Mouse (Mus musculus) spleen, adult 2 months (tissue): ENCODE measurements around the gene Abca17. TPM values are rescaled to one million over a fixed set of nuclear protein-coding genes. Genes with fewer than 3 reads are reported as not detected.

ENCODE experiments used
- DNase-seq, 2 experiments: peaks; one replicate each; pipeline versions ENCODE4 v3.0.0 to v3.0.0-alpha.2; 2012 to 2021; ENCODE audit warnings: low spot score in 2 of 2, low read depth in 1 of 2
- H3K27ac ChIP-seq: fragments of 200-500 bp; 2 replicates; pipeline ENCODE4 v1.5.1; 2012; ENCODE audit warnings: low read length, inconsistent platforms; ENCODE audit not compliant: insufficient read depth
- H3K27me3 ChIP-seq: fragments of 200-500 bp; 2 replicates; pipeline ENCODE4 v1.6.1; 2012; ENCODE audit warnings: mild to moderate bottlenecking, moderate library complexity, low read length, inconsistent platforms; ENCODE audit not compliant: control insufficient read depth, insufficient read depth
- H3K36me3 ChIP-seq: fragments of 200-500 bp; 2 replicates; pipeline ENCODE4 v1.6.1; 2012; ENCODE audit warnings: mild to moderate bottlenecking, low read length, inconsistent platforms; ENCODE audit not compliant: control insufficient read depth, insufficient read depth
- H3K4me1 ChIP-seq: fragments of 200-500 bp; 2 replicates; pipeline ENCODE4 v1.6.1; 2011; ENCODE audit warnings: inconsistent platforms; ENCODE audit not compliant: control insufficient read depth, insufficient read depth, insufficient read length
- H3K4me3 ChIP-seq: fragments of 200-500 bp; 2 replicates; pipeline ENCODE4 v1.5.1; 2011; ENCODE audit warnings: mild to moderate bottlenecking, inconsistent platforms; ENCODE audit not compliant: insufficient read depth, insufficient read length; ENCODE audit errors: extremely low read depth
- CTCF ChIP-seq: fragments of 200-500 bp; IDR thresholded peaks from 2 replicates; pipeline ENCODE4 v1.5.1; 2011; ENCODE audit warnings: mild to moderate bottlenecking, inconsistent platforms; ENCODE audit not compliant: insufficient read depth, insufficient read length, insufficient replicate concordance; ENCODE audit errors: extremely low read depth
- POLR2A ChIP-seq: fragments of 200-500 bp; IDR thresholded peaks from 2 replicates; pipeline ENCODE4 v1.6.1; 2011; ENCODE audit warnings: low read depth, low read length, inconsistent platforms
- WGBS: fragments of 180-500 bp; shearing (Covaris S2); methylation state at CpG from one replicate; pipeline ENCODE4 v1.1.7; 2018; 5-methylcytosine and 5-hydroxymethylcytosine counted together
- polyA plus RNA-seq: library from polyadenylated mRNA; depleted of rRNA; stranded (reverse); fragments of >200 nt; gene quantifications from 2 replicates; pipeline ENCODE4 v1.2.3, GENCODE M21; 2012

The Abca17 gene
- polyA plus RNA-seq, 1 experiment = 0.05 TPM

DNA sequence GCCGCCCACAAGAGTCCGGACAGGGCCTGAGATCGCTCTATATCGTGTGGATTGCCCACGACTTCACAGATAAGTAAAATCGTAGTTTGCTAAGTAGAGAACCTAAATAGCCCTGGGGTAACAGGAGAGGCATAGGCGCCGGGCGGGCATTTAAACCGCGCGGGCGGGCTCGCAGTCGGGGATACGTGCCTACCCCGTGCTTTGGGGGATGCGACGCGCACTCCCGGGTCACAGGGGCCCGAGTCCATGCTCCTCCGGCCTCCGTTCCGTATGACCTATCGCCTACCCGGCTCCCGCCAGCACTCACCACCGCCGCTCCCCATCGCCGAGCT, 99.9 kb downstream of the Abca17 start:
- WGBS = under 1% methylated on average over 32 of the region's 32 CpGs
- TF ChIP-seq POLR2A (peak; percentile 22; the same call in 1 of the 2 replicates), CTCF (no peak)
- DNase-seq = no peak
- H3K27me3 ChIP-seq = no peaks in the 10 kb centered on the region
- H3K4me3 ChIP-seq = peak overlapping the region; percentile 71
- no peaks in the 10 kb centered on the region for H3K4me1 ChIP-seq
- H3K36me3 ChIP-seq = no peaks in the 10 kb centered on the region
- H3K27ac ChIP-seq = no peak overlapping the region

DNA sequence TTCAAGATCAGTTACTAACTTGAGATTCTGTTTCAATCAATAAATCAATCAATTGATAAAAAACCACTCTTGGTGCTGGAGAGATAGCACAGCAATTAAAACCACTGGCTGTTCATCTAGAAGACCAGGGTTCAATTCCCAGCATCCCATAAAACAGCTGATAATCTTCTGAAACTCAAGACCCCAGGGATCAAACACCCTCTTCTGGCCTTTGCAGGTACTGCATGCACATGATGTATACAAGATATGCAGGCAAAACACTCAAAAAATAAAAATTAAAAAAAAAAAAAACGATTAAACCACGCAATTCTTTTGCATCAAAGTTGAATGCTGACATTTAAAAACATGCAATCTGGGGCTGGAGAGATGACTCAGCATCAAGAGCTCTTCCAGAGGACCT, 102.2 kb downstream of the Abca17 start:
- WGBS = 94% methylated on average over 2 of the region's 2 CpGs
- H3K36me3 ChIP-seq = peaks cover 5% of the 10 kb centered on the region; the same call in 1 of the 2 replicates

DNA sequence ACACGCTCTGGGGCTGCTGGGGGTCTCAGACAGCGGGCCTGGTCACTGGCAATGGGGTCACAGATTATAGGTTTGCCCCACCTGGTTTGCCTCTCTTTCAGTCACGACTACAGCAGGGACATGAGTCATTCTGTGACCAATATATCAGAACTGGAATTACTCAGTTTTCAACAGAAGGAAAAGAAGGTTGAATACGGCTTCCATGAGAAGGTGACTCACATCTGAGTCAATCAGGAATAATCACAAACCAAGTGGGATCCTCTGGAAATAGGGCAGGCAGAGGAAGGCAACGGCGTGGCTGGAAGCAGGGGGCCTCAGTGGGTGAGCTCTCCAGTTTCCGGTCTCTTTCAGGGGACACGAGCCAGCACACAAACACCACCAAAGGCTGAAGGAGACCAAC, 106.8 kb downstream of the Abca17 start:
- no peak overlapping the region for H3K27ac ChIP-seq
- TF ChIP-seq POLR2A = no peak
- TF ChIP-seq CTCF = no peak
- WGBS = 99% methylated on average over 8 of the region's 8 CpGs

More for the DNA sequence above, 102.2 kb downstream of the Abca17 start:
- TF ChIP-seq POLR2A (no peak), CTCF (no peak)
- DNase-seq = no peak
- no peak overlapping the region for H3K4me3 ChIP-seq
- H3K27me3 ChIP-seq = no peaks in the 10 kb centered on the region
- no peaks in the 10 kb centered on the region for H3K4me1 ChIP-seq
- H3K27ac ChIP-seq = no peak overlapping the region

DNA sequence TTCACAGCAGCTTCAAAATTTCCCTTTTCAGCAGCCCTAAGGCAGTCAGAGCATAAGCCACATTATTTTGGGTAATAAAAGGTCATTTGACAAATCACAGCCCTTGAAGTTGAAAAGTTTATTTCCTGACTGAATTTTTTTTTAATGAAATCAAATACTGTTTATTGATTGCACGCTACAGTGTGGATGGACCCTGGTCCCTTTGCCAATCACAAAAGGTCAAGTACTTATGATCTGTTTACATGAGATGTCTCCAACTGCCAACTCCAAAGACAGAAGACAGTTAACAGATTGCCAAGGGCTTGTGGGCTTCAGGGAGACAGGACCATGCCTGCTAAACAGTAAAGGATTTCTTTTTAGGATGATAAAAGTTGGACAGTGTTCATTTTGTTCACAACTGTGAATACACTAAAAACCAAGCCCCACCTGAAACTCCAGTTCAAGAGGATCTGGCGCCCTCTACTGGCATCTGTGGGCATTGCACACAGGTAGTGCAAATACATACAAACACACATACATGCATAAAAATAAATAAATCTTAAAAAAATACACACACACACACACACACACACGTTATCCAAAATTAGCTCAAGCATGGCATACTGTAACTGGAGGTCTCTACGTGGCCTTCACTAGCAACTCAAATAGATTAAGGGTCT, 107.4 kb downstream of the Abca17 start:
- Histone ChIP-seq H3K27me3 (no peaks in the 10 kb centered on the region), H3K4me1 (no peaks in the 10 kb centered on the region), H3K4me3 (no peak overlapping the region), H3K27ac (no peak overlapping the region), H3K36me3 (peaks cover 11% of the 10 kb centered on the region)
- 91% methylated on average over 4 of the region's 4 CpGs for WGBS
- DNase-seq = peak in 1 of 2 experiments; percentile 19
- TF ChIP-seq CTCF (peak; percentile 30; the same call in 1 of the 2 replicates), POLR2A (no peak)

More for the DNA sequence above, 106.8 kb downstream of the Abca17 start:
- H3K4me1 ChIP-seq = no peaks in the 10 kb centered on the region
- no peak for DNase-seq
- no peaks in the 10 kb centered on the region for H3K27me3 ChIP-seq
- H3K36me3 ChIP-seq = peaks cover 10% of the 10 kb centered on the region
- H3K4me3 ChIP-seq = no peak overlapping the region

DNA sequence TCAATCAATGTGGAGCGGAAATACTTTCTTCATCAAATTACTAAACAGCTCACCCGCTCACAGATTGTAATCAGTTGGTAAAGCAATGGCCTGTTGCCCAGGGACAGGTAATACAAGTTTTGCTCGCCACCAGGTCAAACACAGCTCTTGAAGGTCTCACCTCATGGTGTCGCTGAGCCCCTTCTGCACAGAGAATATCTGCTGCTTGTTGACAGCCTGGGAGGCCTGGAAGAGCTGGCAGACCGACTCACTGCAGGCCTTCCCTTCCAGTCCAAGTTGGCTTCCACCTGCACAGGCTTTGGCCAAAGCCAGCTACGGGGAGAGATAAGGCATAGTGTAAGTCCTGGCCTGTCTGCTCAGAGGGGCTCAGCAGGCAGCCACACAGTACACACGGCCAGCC, 113.9 kb downstream of the Abca17 start:
- no peaks in the 10 kb centered on the region for H3K4me1 ChIP-seq
- H3K4me3 ChIP-seq = no peak overlapping the region
- TF ChIP-seq CTCF (no peak), POLR2A (no peak)
- no peak for DNase-seq
- H3K27ac ChIP-seq = no peak overlapping the region
- H3K27me3 ChIP-seq = no peaks in the 10 kb centered on the region
- 96% methylated on average over 7 of the region's 7 CpGs for WGBS
- peaks cover 9% of the 10 kb centered on the region; the same call in 1 of the 2 replicates for H3K36me3 ChIP-seq

DNA sequence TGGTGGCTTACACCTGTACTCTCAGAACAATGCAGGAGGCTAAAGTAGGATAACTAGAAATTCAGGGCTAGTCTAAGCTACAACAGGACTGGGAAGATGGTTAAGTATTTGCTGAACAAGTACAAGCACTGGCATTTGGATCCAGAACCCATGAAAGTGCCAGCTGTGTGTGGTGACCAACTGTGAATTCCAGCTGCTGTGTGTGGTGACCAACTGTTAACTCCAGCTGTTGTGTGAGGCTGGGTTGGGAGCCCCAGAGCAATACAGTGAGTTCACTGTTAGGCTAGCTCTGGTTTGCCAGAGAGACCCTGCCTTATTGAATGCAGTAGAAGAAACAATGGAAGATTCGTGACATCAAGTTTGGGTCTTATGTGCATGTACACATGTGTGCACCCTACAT, 114.4 kb downstream of the Abca17 start:
- TF ChIP-seq CTCF (no peak), POLR2A (no peak)
- WGBS = 100% methylated on average over 1 of the region's 1 CpGs
- no peak overlapping the region for H3K27ac ChIP-seq
- no peak for DNase-seq
- H3K4me1 ChIP-seq = no peaks in the 10 kb centered on the region
- no peaks in the 10 kb centered on the region for H3K27me3 ChIP-seq
- H3K4me3 ChIP-seq = no peak overlapping the region
- H3K36me3 ChIP-seq = peaks cover 9% of the 10 kb centered on the region; the same call in 1 of the 2 replicates

DNA sequence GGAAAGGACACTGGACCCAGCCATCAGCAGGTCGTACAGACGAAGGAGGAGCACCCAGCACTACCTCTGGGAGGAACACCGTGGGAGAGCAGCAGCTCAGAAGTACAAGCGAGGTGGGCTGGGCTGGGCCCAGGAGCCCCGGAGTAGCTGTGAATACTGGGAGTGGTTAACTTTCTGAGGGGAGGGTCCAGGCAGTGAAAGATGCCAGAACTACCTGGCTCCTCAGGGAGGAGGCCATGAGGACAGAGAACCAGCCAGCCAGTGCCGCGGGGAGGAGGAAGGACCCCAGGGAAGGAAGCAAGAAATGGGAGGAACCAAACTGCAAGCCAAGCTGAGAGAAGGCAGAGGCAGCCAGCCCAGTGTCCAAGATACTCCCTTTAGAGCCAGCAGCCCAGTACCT, 122.9 kb downstream of the Abca17 start:
- peaks cover 5% of the 10 kb centered on the region for H3K36me3 ChIP-seq
- DNase-seq = no peak
- H3K27me3 ChIP-seq = no peaks in the 10 kb centered on the region
- no peaks in the 10 kb centered on the region for H3K4me1 ChIP-seq
- WGBS = 96% methylated on average over 7 of the region's 7 CpGs
- TF ChIP-seq POLR2A (no peak), CTCF (no peak)
- no peak overlapping the region for H3K4me3 ChIP-seq
- H3K27ac ChIP-seq = no peak overlapping the region
